13 mouse cellular contexts compared by ENCODE assay signal in the genomic region with DNA sequence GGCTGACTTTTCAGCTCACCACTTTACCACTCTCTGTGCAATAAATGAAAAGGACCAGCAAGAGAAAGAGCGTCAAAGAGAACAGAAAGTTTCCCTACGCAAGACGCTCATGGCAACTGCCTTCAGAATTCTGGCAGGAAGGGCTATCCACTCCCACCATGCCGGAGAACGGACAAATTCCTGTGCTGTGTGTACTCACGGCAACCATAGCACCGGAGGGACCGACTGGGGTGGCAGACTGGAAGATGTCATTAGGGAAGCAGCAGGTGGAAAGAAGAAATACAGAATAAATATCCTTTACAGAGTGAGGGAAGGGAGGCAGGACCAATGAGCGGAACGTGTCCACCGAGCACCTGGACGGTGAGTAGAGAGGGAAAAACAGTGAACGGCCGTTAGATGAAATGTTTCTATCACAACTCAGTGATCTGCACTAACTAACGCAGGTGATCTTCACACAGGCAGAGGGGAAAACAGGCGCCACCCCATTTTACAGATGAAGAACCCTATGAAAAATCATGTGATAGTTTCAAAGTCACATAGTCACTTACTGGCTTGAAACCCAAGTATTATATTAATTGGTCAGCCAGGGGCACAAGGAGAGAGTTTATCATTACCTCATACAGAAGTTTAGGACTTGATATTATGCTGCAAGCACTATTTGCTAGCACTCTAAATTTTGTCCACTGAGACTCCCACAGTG.
DNase-seq lines count a peak whose midpoint lies in the region; ATAC-seq and TF ChIP-seq lines count a peak whose summit lies in the region.
"Had no signal": no experiment of that assay in that cellular context is flagged by ENCODE, and none has a peak within 500 bp of the region (broad histone marks: within the 10 kb centered on the region; RNA-seq: fewer than 3 reads in every experiment).

No protein-coding gene starts in this region.

- TF ChIP-seq CTCF in liver, adult 2 months (IDR thresholded peaks at IDR 0.05; ENCODE audit: low read depth, low read length), result no peak

- H3K9ac ChIP-seq in liver, adult 2 months (ENCODE audit: low read depth, low read length), result peak overlapping the region; percentile 47
- no peak overlapping the region for H3K9ac ChIP-seq in stomach, embryonic 15.5 days
- H3K9ac ChIP-seq: embryonic facial prominence, embryonic 12.5 days; forebrain, embryonic 13.5 days had no signal

- no peaks in the 10 kb centered on the region for H3K27me3 ChIP-seq in liver, adult 2 months (ENCODE audit: control insufficient read depth, insufficient read depth, low read length)
- no peaks in the 10 kb centered on the region for H3K27me3 ChIP-seq in stomach, embryonic 15.5 days (replicated peaks)
- H3K27me3 ChIP-seq: embryonic facial prominence, embryonic 12.5 days; forebrain, embryonic 13.5 days had no signal

- H3K36me3 ChIP-seq in liver, adult 2 months (ENCODE audit: control insufficient read depth, insufficient read depth, low read length), result no peaks in the 10 kb centered on the region
- no peaks in the 10 kb centered on the region for H3K36me3 ChIP-seq in stomach, embryonic 15.5 days

- H3K4me2 ChIP-seq in stomach, embryonic 15.5 days, result no peak overlapping the region
- H3K4me2 ChIP-seq: embryonic facial prominence, embryonic 12.5 days; forebrain, embryonic 13.5 days had no signal

- no peaks in the 10 kb centered on the region; the same call in 1 of the 2 replicates for H3K79me2 ChIP-seq in liver, adult 2 months (ENCODE audit: control insufficient read depth, insufficient read depth, low read length)

- H3K4me1 ChIP-seq in liver, adult 2 months (ENCODE audit: control insufficient read depth, insufficient read depth, low read length), result peaks cover 10% of the 10 kb centered on the region
- H3K4me1 ChIP-seq in stomach, embryonic 15.5 days, result peaks cover 30% of the 10 kb centered on the region

- H3K9me3 ChIP-seq in stomach, embryonic 15.5 days, result no peaks in the 10 kb centered on the region
- H3K9me3 ChIP-seq: embryonic facial prominence, embryonic 12.5 days; forebrain, embryonic 13.5 days had no signal

- no peak for TF ChIP-seq POLR2A in liver, adult 2 months (IDR thresholded peaks at IDR 0.05; ENCODE audit: extremely low read depth, insufficient read depth, low read length)

- peak; percentile 93 for DNase-seq in heart, adult 11 months
- no peak for DNase-seq in heart, adult 8-10 months (ENCODE audit: low spot score)
- DNase-seq in liver, adult 2 months (ENCODE audit: extremely low read depth, low read depth, low spot score), result no peak
- no peak for DNase-seq in liver
- peak; percentile 58 to 61 for DNase-seq in kidney, postnatal 25 days
- DNase-seq in left cerebral cortex, adult 9 months (ENCODE audit: low spot score in 2 of 2), result no peak
- DNase-seq in ovary, postnatal 14 days (ENCODE audit: low spot score), result no peak
- DNase-seq: cerebellum, adult 9-11 months; gastrocnemius, postnatal 36 days; lung, postnatal 4 days had no signal

- no peak overlapping the region for H3K4me3 ChIP-seq in liver, adult 2 months (ENCODE audit: insufficient read depth, low read depth, low read length)
- no peak overlapping the region for H3K4me3 ChIP-seq in stomach, embryonic 15.5 days (replicated peaks)
- H3K4me3 ChIP-seq: embryonic facial prominence, embryonic 12.5 days; forebrain, embryonic 13.5 days had no signal

- WGBS in liver, adult 2 months, result 74% methylated on average over 16 of the region's 16 CpGs
- 79% methylated on average over 16 of the region's 16 CpGs for WGBS in stomach, embryonic 15.5 days

- no peak for ATAC-seq in stomach, embryonic 15.5 days (ENCODE audit: insufficient read depth, low FRiP score, low read depth)
- ATAC-seq: forebrain, embryonic 13.5 days had no signal

- peak overlapping the region; percentile 65 for H3K27ac ChIP-seq in liver, adult 2 months (replicated peaks; ENCODE audit: insufficient read depth, low read depth, low read length)
- H3K27ac ChIP-seq in stomach, embryonic 15.5 days, result peak overlapping the region; percentile 12; the same call in 1 of the 2 replicates
- H3K27ac ChIP-seq: embryonic facial prominence, embryonic 12.5 days; forebrain, embryonic 13.5 days had no signal

Comparison
In these comparisons a context has a peak if more than half of its experiments do, and no peak if none do; other contexts are left out.
1. DNase-seq: peak in heart, adult 11 months (single experiment) and kidney, postnatal 25 days (2 of 2); none in heart, adult 8-10 months (single experiment), liver, adult 2 months (single experiment), liver (single experiment), left cerebral cortex, adult 9 months (0 of 2) and ovary, postnatal 14 days (single experiment).